Mouse (Mus musculus): Measurements from ENCODE around the gene Ccdc157.

- no peak for TF ChIP-seq CTCF (IDR thresholded peaks at IDR 0.05; ENCODE audit: low read depth)
- no peak for TF ChIP-seq EP300 (IDR thresholded peaks at IDR 0.05; ENCODE audit: low read depth)
Measured at GRCm38 (mm10) chr11:4190677-4191076, 30.6 kb upstream of the Ccdc157 start.
